Mouse (Mus musculus): Measurements from ENCODE around the gene Fut2.

Fut2 gene

GRCm38 (mm10) chr7:45704730-45705442 lies 38.7 kb upstream of the Fut2 start, which contains the start of gene Dbp:
Gene Dbp (plus strand): TSS chr7:45705088.
- peaks cover 11% of the 10 kb centered on the region for H3K27me3 ChIP-seq (ENCODE audit: insufficient read depth, low read length)
- H3K9me3 ChIP-seq (ENCODE audit: low read length), result no peaks in the 10 kb centered on the region
- peaks cover 84% of the 10 kb centered on the region for H3K4me1 ChIP-seq (replicated peaks; ENCODE audit: low read depth, low read length)
- peak within 1 kb of the TSS; percentile 96 for H3K4me3 ChIP-seq (replicated peaks; ENCODE audit: low read length)
- peaks cover 18% of the 10 kb centered on the region for H3K36me3 ChIP-seq (ENCODE audit: insufficient read depth, low read length)
- TF ChIP-seq CTCF (conservative IDR thresholded peaks at IDR 0.05; ENCODE audit: low read length), result no peak
- no peak for TF ChIP-seq POU5F1 (IDR thresholded peaks at IDR 0.05; ENCODE audit: borderline replicate concordance, low read length)
- no peak for TF ChIP-seq NANOG (IDR thresholded peaks at IDR 0.05; ENCODE audit: borderline replicate concordance, low read length)

GRCm38 (mm10) chr7:45704046-45704559 lies 37.9 kb upstream of the Fut2 start:
- TF ChIP-seq NANOG (IDR thresholded peaks at IDR 0.05; ENCODE audit: borderline replicate concordance, low read length) (no peak), POU5F1 (IDR thresholded peaks at IDR 0.05; ENCODE audit: borderline replicate concordance, low read length) (no peak), CTCF (conservative IDR thresholded peaks at IDR 0.05; ENCODE audit: low read length) (no peak)
- peaks cover 10% of the 10 kb centered on the region for H3K36me3 ChIP-seq (ENCODE audit: insufficient read depth, low read length)
- peaks cover 19% of the 10 kb centered on the region for H3K27me3 ChIP-seq (ENCODE audit: insufficient read depth, low read length)
- H3K4me3 ChIP-seq (replicated peaks; ENCODE audit: low read length), result peak overlapping the region; percentile 96
- peaks cover 83% of the 10 kb centered on the region for H3K4me1 ChIP-seq (replicated peaks; ENCODE audit: low read depth, low read length)
- no peaks in the 10 kb centered on the region for H3K9me3 ChIP-seq (ENCODE audit: low read length)

GRCm38 (mm10) chr7:45703521-45704033 lies 37.4 kb upstream of the Fut2 start:
- peaks cover 79% of the 10 kb centered on the region for H3K4me1 ChIP-seq (replicated peaks; ENCODE audit: low read depth, low read length)
- H3K27me3 ChIP-seq (ENCODE audit: insufficient read depth, low read length), result peaks cover 24% of the 10 kb centered on the region
- peak overlapping the region; percentile 96 for H3K4me3 ChIP-seq (replicated peaks; ENCODE audit: low read length)
- no peaks in the 10 kb centered on the region for H3K9me3 ChIP-seq (ENCODE audit: low read length)
- H3K36me3 ChIP-seq (ENCODE audit: insufficient read depth, low read length), result peaks cover 5% of the 10 kb centered on the region
- TF ChIP-seq CTCF (conservative IDR thresholded peaks at IDR 0.05; ENCODE audit: low read length) (no peak), NANOG (IDR thresholded peaks at IDR 0.05; ENCODE audit: borderline replicate concordance, low read length) (no peak), POU5F1 (IDR thresholded peaks at IDR 0.05; ENCODE audit: borderline replicate concordance, low read length) (no peak)

GRCm38 (mm10) chr7:45702809-45703520 lies 36.8 kb upstream of the Fut2 start:
- TF ChIP-seq CTCF (conservative IDR thresholded peaks at IDR 0.05; ENCODE audit: low read length) (no peak), POU5F1 (IDR thresholded peaks at IDR 0.05; ENCODE audit: borderline replicate concordance, low read length) (no peak), NANOG (IDR thresholded peaks at IDR 0.05; ENCODE audit: borderline replicate concordance, low read length) (no peak)
- H3K27me3 ChIP-seq (ENCODE audit: insufficient read depth, low read length), result peaks cover 29% of the 10 kb centered on the region
- H3K4me1 ChIP-seq (replicated peaks; ENCODE audit: low read depth, low read length), result peaks cover 73% of the 10 kb centered on the region
- H3K9me3 ChIP-seq (ENCODE audit: low read length), result no peaks in the 10 kb centered on the region
- no peak overlapping the region for H3K4me3 ChIP-seq (replicated peaks; ENCODE audit: low read length)
- no peaks in the 10 kb centered on the region for H3K36me3 ChIP-seq (ENCODE audit: insufficient read depth, low read length)

- no peaks in the 10 kb centered on the region for H3K9me3 ChIP-seq (ENCODE audit: low read length)
- H3K4me1 ChIP-seq (replicated peaks; ENCODE audit: low read depth, low read length), result peaks cover 69% of the 10 kb centered on the region
- H3K4me3 ChIP-seq (replicated peaks; ENCODE audit: low read length), result no peak overlapping the region
- TF ChIP-seq CTCF (conservative IDR thresholded peaks at IDR 0.05; ENCODE audit: low read length) (no peak), NANOG (IDR thresholded peaks at IDR 0.05; ENCODE audit: borderline replicate concordance, low read length) (no peak), POU5F1 (IDR thresholded peaks at IDR 0.05; ENCODE audit: borderline replicate concordance, low read length) (no peak)
- peaks cover 32% of the 10 kb centered on the region for H3K27me3 ChIP-seq (ENCODE audit: insufficient read depth, low read length)
- H3K36me3 ChIP-seq (ENCODE audit: insufficient read depth, low read length), result no peaks in the 10 kb centered on the region
These were observed 36.1 kb upstream of the Fut2 start for GRCm38 (mm10) chr7:45702316-45702715.

- Histone ChIP-seq H3K9me3 (ENCODE audit: low read length) (no peaks in the 10 kb centered on the region), H3K4me1 (replicated peaks; ENCODE audit: low read depth, low read length) (peaks cover 66% of the 10 kb centered on the region), H3K27me3 (ENCODE audit: insufficient read depth, low read length) (peaks cover 32% of the 10 kb centered on the region), H3K36me3 (ENCODE audit: insufficient read depth, low read length) (no peaks in the 10 kb centered on the region), H3K4me3 (replicated peaks; ENCODE audit: low read length) (peak overlapping the region; percentile 76)
- TF ChIP-seq CTCF (conservative IDR thresholded peaks at IDR 0.05; ENCODE audit: low read length) (no peak), NANOG (IDR thresholded peaks at IDR 0.05; ENCODE audit: borderline replicate concordance, low read length) (no peak), POU5F1 (IDR thresholded peaks at IDR 0.05; ENCODE audit: borderline replicate concordance, low read length) (no peak)
These were observed 35.4 kb upstream of the Fut2 start for GRCm38 (mm10) chr7:45701607-45702006.

GRCm38 (mm10) chr7:45701072-45701471 lies 34.9 kb upstream of the Fut2 start:
- no peaks in the 10 kb centered on the region for H3K36me3 ChIP-seq (ENCODE audit: insufficient read depth, low read length)
- TF ChIP-seq POU5F1 (IDR thresholded peaks at IDR 0.05; ENCODE audit: borderline replicate concordance, low read length) (no peak), NANOG (IDR thresholded peaks at IDR 0.05; ENCODE audit: borderline replicate concordance, low read length) (no peak), CTCF (conservative IDR thresholded peaks at IDR 0.05; ENCODE audit: low read length) (no peak)
- peaks cover 32% of the 10 kb centered on the region for H3K27me3 ChIP-seq (ENCODE audit: insufficient read depth, low read length)
- peak overlapping the region; percentile 76 for H3K4me3 ChIP-seq (replicated peaks; ENCODE audit: low read length)
- peaks cover 63% of the 10 kb centered on the region for H3K4me1 ChIP-seq (replicated peaks; ENCODE audit: low read depth, low read length)
- no peaks in the 10 kb centered on the region for H3K9me3 ChIP-seq (ENCODE audit: low read length)
